In the genomic region with DNA sequence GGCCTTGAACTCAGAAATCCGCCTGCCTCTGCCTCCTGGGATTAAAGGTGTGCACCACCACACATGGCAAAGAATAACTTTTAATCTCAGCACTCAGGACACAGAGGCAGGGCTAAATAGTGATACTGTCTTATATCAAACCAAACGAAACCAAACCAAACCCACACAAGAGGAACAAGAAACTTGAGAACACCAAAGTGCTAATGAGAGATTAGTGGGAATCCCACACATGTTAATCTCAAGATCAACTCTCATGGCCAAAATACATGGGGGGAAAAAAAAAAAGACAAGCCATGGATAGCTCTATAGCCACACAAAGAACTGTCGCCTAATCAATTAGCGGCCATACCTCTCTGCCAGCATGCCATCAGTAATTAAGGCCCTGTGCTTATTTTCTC, we compare ENCODE assay signal across 26 mouse cellular contexts. TPM values are rescaled to one million over a fixed set of nuclear protein-coding genes. Genes with fewer than 3 reads are reported as not detected.
DNase-seq lines count a peak whose midpoint lies in the region; ATAC-seq and TF ChIP-seq lines count a peak whose summit lies in the region.
"Had no signal": no experiment of that assay in that cellular context is flagged by ENCODE, and none has a peak within 500 bp of the region (broad histone marks: within the 10 kb centered on the region; RNA-seq: fewer than 3 reads in every experiment).

No protein-coding gene starts in this region.

- DNase-seq in midbrain, embryonic 11.5 days (ENCODE audit: low spot score, missing footprints), result peak; percentile 2
- DNase-seq in midbrain, embryonic 14.5 days, result no peak
- peak; percentile 29 for DNase-seq in splenic B cell, adult 2 months (ENCODE audit: low read depth, low spot score)
- no peak for DNase-seq in lung, postnatal 0 days (ENCODE audit: low spot score)
- DNase-seq: gastrocnemius, postnatal 36 days; heart, adult 2 months; heart, postnatal 10 days; kidney, adult 18-20 months; lung, adult 2 months; spleen, adult 18-20 months had no signal

- H3K27me3 ChIP-seq in forebrain, embryonic 15.5 days, result no peaks in the 10 kb centered on the region
- H3K27me3 ChIP-seq in forebrain, embryonic 12.5 days, result no peaks in the 10 kb centered on the region
- H3K27me3 ChIP-seq in midbrain, embryonic 11.5 days (ENCODE audit: control insufficient read depth, insufficient read depth, low read length), result no peaks in the 10 kb centered on the region
- no peaks in the 10 kb centered on the region for H3K27me3 ChIP-seq in midbrain, embryonic 14.5 days (ENCODE audit: control insufficient read depth, insufficient read depth, low read length)
- no peaks in the 10 kb centered on the region for H3K27me3 ChIP-seq in splenic B cell, adult 2 months (ENCODE audit: control insufficient read depth, insufficient read depth, low read length, poor library complexity, severe bottlenecking)
- no peaks in the 10 kb centered on the region for H3K27me3 ChIP-seq in lung, postnatal 0 days (replicated peaks; ENCODE audit: insufficient read depth, low read length)
- no peaks in the 10 kb centered on the region for H3K27me3 ChIP-seq in intestine, embryonic 16.5 days (replicated peaks; ENCODE audit: control insufficient read depth, insufficient read depth, low read length)
- H3K27me3 ChIP-seq: heart, embryonic 13.5 days; hindbrain, embryonic 15.5 days; kidney, embryonic 15.5 days; limb, embryonic 15.5 days; midbrain, embryonic 13.5 days; neural tube, embryonic 15.5 days had no signal

- H3K27ac ChIP-seq in forebrain, embryonic 15.5 days (replicated peaks), result peak overlapping the region; percentile 57
- H3K27ac ChIP-seq in forebrain, embryonic 12.5 days, result no peak overlapping the region
- H3K27ac ChIP-seq in midbrain, embryonic 11.5 days (ENCODE audit: low read depth, low read length), result no peak overlapping the region
- H3K27ac ChIP-seq in midbrain, embryonic 14.5 days (replicated peaks; ENCODE audit: low read depth, low read length), result no peak overlapping the region
- H3K27ac ChIP-seq in lung, postnatal 0 days (ENCODE audit: low read length), result no peak overlapping the region
- H3K27ac ChIP-seq in intestine, embryonic 16.5 days (ENCODE audit: low read length), result no peak overlapping the region
- H3K27ac ChIP-seq: heart, adult 2 months; heart, embryonic 13.5 days; hindbrain, embryonic 10.5 days; hindbrain, embryonic 15.5 days; limb, embryonic 10.5 days; limb, embryonic 15.5 days; liver, embryonic 14.5 days; midbrain, embryonic 13.5 days had no signal

- no peak for TF ChIP-seq CTCF in lung, postnatal 0 days (IDR thresholded peaks at IDR 0.05)

- no peak for TF ChIP-seq EP300 in lung, postnatal 0 days (IDR thresholded peaks at IDR 0.05)

- H3K36me3 ChIP-seq in forebrain, embryonic 15.5 days, result no peaks in the 10 kb centered on the region
- H3K36me3 ChIP-seq in forebrain, embryonic 12.5 days (replicated peaks), result no peaks in the 10 kb centered on the region
- no peaks in the 10 kb centered on the region for H3K36me3 ChIP-seq in midbrain, embryonic 11.5 days (ENCODE audit: control insufficient read depth, insufficient read depth, low read length)
- no peaks in the 10 kb centered on the region for H3K36me3 ChIP-seq in midbrain, embryonic 14.5 days (ENCODE audit: control insufficient read depth, insufficient read depth, low read length)
- H3K36me3 ChIP-seq in splenic B cell, adult 2 months (ENCODE audit: control insufficient read depth, insufficient read depth, low read length, poor library complexity, severe bottlenecking), result 0 out of 2 replicates have a peak, but pooled peaks cover 2% of the 10 kb centered on the region
- H3K36me3 ChIP-seq in lung, postnatal 0 days (ENCODE audit: insufficient read depth, low read length), result no peaks in the 10 kb centered on the region
- H3K36me3 ChIP-seq in intestine, embryonic 16.5 days (ENCODE audit: control insufficient read depth, insufficient read depth, low read length), result no peaks in the 10 kb centered on the region
- H3K36me3 ChIP-seq: heart, embryonic 13.5 days; hindbrain, embryonic 10.5 days; hindbrain, embryonic 15.5 days; limb, embryonic 15.5 days; midbrain, embryonic 13.5 days; neural tube, embryonic 15.5 days had no signal

- no peak overlapping the region for H3K4me2 ChIP-seq in forebrain, embryonic 15.5 days (replicated peaks)
- no peak overlapping the region for H3K4me2 ChIP-seq in forebrain, embryonic 12.5 days
- no peak overlapping the region for H3K4me2 ChIP-seq in midbrain, embryonic 11.5 days
- no peak overlapping the region for H3K4me2 ChIP-seq in midbrain, embryonic 14.5 days (ENCODE audit: low read length)
- H3K4me2 ChIP-seq in lung, postnatal 0 days (replicated peaks; ENCODE audit: low read depth, low read length), result no peak overlapping the region
- H3K4me2 ChIP-seq in intestine, embryonic 16.5 days (ENCODE audit: low read depth, low read length), result no peak overlapping the region
- H3K4me2 ChIP-seq: heart, embryonic 13.5 days; hindbrain, embryonic 15.5 days; kidney, embryonic 15.5 days; limb, embryonic 15.5 days; midbrain, embryonic 13.5 days; neural tube, embryonic 15.5 days had no signal

- peaks cover 38% of the 10 kb centered on the region for H3K4me1 ChIP-seq in forebrain, embryonic 15.5 days
- peaks cover 17% of the 10 kb centered on the region for H3K4me1 ChIP-seq in forebrain, embryonic 12.5 days
- peaks cover 10% of the 10 kb centered on the region for H3K4me1 ChIP-seq in midbrain, embryonic 11.5 days (ENCODE audit: control insufficient read depth, insufficient read depth, low read length)
- peaks cover 15% of the 10 kb centered on the region for H3K4me1 ChIP-seq in midbrain, embryonic 14.5 days (ENCODE audit: control insufficient read depth, insufficient read depth, low read length)
- peaks cover 14% of the 10 kb centered on the region; the same call in 1 of the 2 replicates for H3K4me1 ChIP-seq in lung, postnatal 0 days (ENCODE audit: insufficient read depth, low read depth, low read length)
- peaks cover 24% of the 10 kb centered on the region for H3K4me1 ChIP-seq in intestine, embryonic 16.5 days (ENCODE audit: control insufficient read depth, insufficient read depth, low read length)

- no peak overlapping the region for H3K9ac ChIP-seq in forebrain, embryonic 15.5 days (replicated peaks)
- H3K9ac ChIP-seq in forebrain, embryonic 12.5 days, result no peak overlapping the region
- H3K9ac ChIP-seq in midbrain, embryonic 11.5 days (ENCODE audit: low read length), result no peak overlapping the region
- no peak overlapping the region for H3K9ac ChIP-seq in midbrain, embryonic 14.5 days (replicated peaks; ENCODE audit: low read length)
- no peak overlapping the region for H3K9ac ChIP-seq in lung, postnatal 0 days (replicated peaks; ENCODE audit: low read depth)
- H3K9ac ChIP-seq in intestine, embryonic 16.5 days (ENCODE audit: low read depth, low read length), result no peak overlapping the region
- H3K9ac ChIP-seq: hindbrain, embryonic 15.5 days; kidney, embryonic 15.5 days; limb, embryonic 15.5 days; liver, embryonic 14.5 days; midbrain, embryonic 13.5 days; neural tube, embryonic 15.5 days had no signal

- H3K9me3 ChIP-seq in forebrain, embryonic 15.5 days, result no peaks in the 10 kb centered on the region
- no peaks in the 10 kb centered on the region for H3K9me3 ChIP-seq in forebrain, embryonic 12.5 days
- no peaks in the 10 kb centered on the region for H3K9me3 ChIP-seq in midbrain, embryonic 11.5 days (ENCODE audit: control insufficient read depth, low read length)
- no peaks in the 10 kb centered on the region for H3K9me3 ChIP-seq in midbrain, embryonic 14.5 days (ENCODE audit: control insufficient read depth, low read length)
- no peaks in the 10 kb centered on the region for H3K9me3 ChIP-seq in lung, postnatal 0 days (ENCODE audit: low read length)
- no peaks in the 10 kb centered on the region for H3K9me3 ChIP-seq in intestine, embryonic 16.5 days (ENCODE audit: control insufficient read depth, low read length)
- H3K9me3 ChIP-seq: heart, embryonic 13.5 days; hindbrain, embryonic 10.5 days; hindbrain, embryonic 15.5 days; kidney, embryonic 15.5 days; limb, embryonic 10.5 days; limb, embryonic 15.5 days; midbrain, embryonic 13.5 days; neural tube, embryonic 15.5 days had no signal

- WGBS in forebrain, embryonic 15.5 days, result 43% methylated on average over 4 of the region's 4 CpGs
- 74% methylated on average over 4 of the region's 4 CpGs for WGBS in forebrain, embryonic 12.5 days
- WGBS in midbrain, embryonic 11.5 days, result 90% methylated on average over 4 of the region's 4 CpGs
- 93% methylated on average over 4 of the region's 4 CpGs for WGBS in midbrain, embryonic 14.5 days
- 89% methylated on average over 4 of the region's 4 CpGs for WGBS in lung, postnatal 0 days
- 90% methylated on average over 4 of the region's 4 CpGs for WGBS in intestine, embryonic 16.5 days

- ATAC-seq in forebrain, embryonic 15.5 days (replicated peaks), result no peak
- no peak for ATAC-seq in forebrain, embryonic 12.5 days (ENCODE audit: low FRiP score)
- no peak for ATAC-seq in midbrain, embryonic 11.5 days (ENCODE audit: low FRiP score)
- ATAC-seq in midbrain, embryonic 14.5 days (ENCODE audit: low FRiP score, low TSS enrichment), result no peak
- ATAC-seq in granulocyte monocyte progenitor cell, adult 5-6 weeks (replicated peaks; ENCODE audit: poor library complexity, severe bottlenecking), result peak; percentile 59
- no peak for ATAC-seq in lung, postnatal 0 days
- no peak for ATAC-seq in intestine, embryonic 16.5 days
- ATAC-seq: inflammation-experienced regulatory T-cells, adult 6 months; midbrain, embryonic 13.5 days had no signal

- no peak overlapping the region for H3K4me3 ChIP-seq in forebrain, embryonic 15.5 days
- no peak overlapping the region for H3K4me3 ChIP-seq in forebrain, embryonic 12.5 days (replicated peaks)
- no peak overlapping the region for H3K4me3 ChIP-seq in midbrain, embryonic 11.5 days (ENCODE audit: low read depth, low read length)
- H3K4me3 ChIP-seq in midbrain, embryonic 14.5 days (replicated peaks; ENCODE audit: low read depth, low read length), result no peak overlapping the region
- H3K4me3 ChIP-seq in lung, postnatal 0 days (ENCODE audit: low read depth, low read length), result no peak overlapping the region
- H3K4me3 ChIP-seq in intestine, embryonic 16.5 days (ENCODE audit: low read length), result no peak overlapping the region
- H3K4me3 ChIP-seq: erythroblast, embryonic 14.5 days; heart, adult 2 months; heart, embryonic 13.5 days; hindbrain, embryonic 10.5 days; hindbrain, embryonic 15.5 days; kidney, embryonic 15.5 days; limb, embryonic 10.5 days; limb, embryonic 15.5 days; midbrain, embryonic 13.5 days; neural tube, embryonic 15.5 days had no signal

RNA-seq across cellular contexts. Expression of gene Mark2, which starts 26.1 kb away (rescaled TPM):
- polyA plus RNA-seq in forebrain, embryonic 15.5 days (2015; fragmentation: Nextera tagmentation; extraction: Ambion mirVana), result 52.8 and 57.7 TPM in 2 replicates
- 47.6 and 53.5 TPM in 2 replicates for polyA plus RNA-seq in forebrain, embryonic 12.5 days (2016; fragmentation: Nextera tagmentation; extraction: Ambion mirVana)
- polyA plus RNA-seq in midbrain, embryonic 11.5 days (2014; fragmentation: Nextera tagmentation; extraction: Ambion mirVana), result 43.0 and 53.9 TPM in 2 replicates
- 48.4 and 55.0 TPM in 2 replicates for polyA plus RNA-seq in midbrain, embryonic 14.5 days (2014; fragmentation: Nextera tagmentation; extraction: Ambion mirVana)
- total RNA-seq in granulocyte monocyte progenitor cell, adult 5-6 weeks (2014; fragmentation: Nextera tagmentation), result 48.7 and 85.8 TPM in 2 replicates
- total RNA-seq in granulocyte monocyte progenitor cell, adult 5-6 weeks (2017), result 17.8 and 21.2 TPM in 2 replicates
- polyA plus RNA-seq in lung, postnatal 0 days (2015; fragmentation: Nextera tagmentation; extraction: Ambion mirVana), result 29.8 and 35.9 TPM in 2 replicates
- 39.1 and 41.4 TPM in 2 replicates for polyA plus RNA-seq in intestine, embryonic 16.5 days (2015; fragmentation: Nextera tagmentation; extraction: Ambion mirVana)

RNA-seq across cellular contexts. Expression of gene Rcor2, which starts 48.5 kb away (rescaled TPM):
- polyA plus RNA-seq in forebrain, embryonic 15.5 days (2015; fragmentation: Nextera tagmentation; extraction: Ambion mirVana), result 60.7 and 67.7 TPM in 2 replicates
- polyA plus RNA-seq in forebrain, embryonic 12.5 days (2016; fragmentation: Nextera tagmentation; extraction: Ambion mirVana), result 88.6 and 89.4 TPM in 2 replicates
- 33.8 and 36.9 TPM in 2 replicates for polyA plus RNA-seq in midbrain, embryonic 11.5 days (2014; fragmentation: Nextera tagmentation; extraction: Ambion mirVana)
- 23.1 and 26.6 TPM in 2 replicates for polyA plus RNA-seq in midbrain, embryonic 14.5 days (2014; fragmentation: Nextera tagmentation; extraction: Ambion mirVana)
- total RNA-seq in granulocyte monocyte progenitor cell, adult 5-6 weeks (2014; fragmentation: Nextera tagmentation), result 3.1 and 6.9 TPM in 2 replicates
- total RNA-seq in granulocyte monocyte progenitor cell, adult 5-6 weeks (2017), result 3.4 and 5.2 TPM in 2 replicates
- polyA plus RNA-seq in lung, postnatal 0 days (2015; fragmentation: Nextera tagmentation; extraction: Ambion mirVana), result 1.3 and 1.5 TPM in 2 replicates
- 6.5 and 9.0 TPM in 2 replicates for polyA plus RNA-seq in intestine, embryonic 16.5 days (2015; fragmentation: Nextera tagmentation; extraction: Ambion mirVana)
- total RNA-seq: monocyte, adult 5-6 weeks had no signal
- polyA plus RNA-seq: inflammation-experienced regulatory T-cells, adult 6 months had no signal

Comparison
In these comparisons a context has a peak if more than half of its experiments do, and no peak if none do; other contexts are left out.
1. DNase-seq: peak in midbrain, embryonic 11.5 days (single experiment) and splenic B cell, adult 2 months (single experiment); none in midbrain, embryonic 14.5 days (single experiment) and lung, postnatal 0 days (single experiment).